Mouse (Mus musculus): Measurements from ENCODE around the gene Rps6ka2.

Gene Rps6ka2

GRCm38 (mm10) chr17:7219044-7219718 is 49.3 kb downstream of the Rps6ka2 start:
- no peak for DNase-seq (ENCODE audit: low spot score in 2 of 2)

DNA sequence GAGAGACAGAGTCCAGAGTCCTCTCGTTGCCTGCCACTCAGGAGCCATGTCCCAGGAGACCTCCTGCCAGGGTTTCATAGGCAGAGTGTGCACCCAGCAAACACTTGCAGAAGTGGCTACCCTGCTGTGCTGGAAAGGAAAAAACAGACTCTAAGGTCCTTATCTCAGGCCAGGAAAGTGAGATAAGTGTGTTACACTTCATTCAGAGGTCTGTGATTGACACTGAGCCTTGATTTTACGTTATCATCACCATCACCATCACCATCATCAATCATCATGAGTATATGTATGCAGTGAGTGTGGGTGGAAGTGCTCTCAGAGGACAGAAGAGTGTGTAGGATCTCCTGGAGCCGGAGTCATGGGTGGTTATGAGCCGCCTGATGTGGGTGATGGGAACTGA is 51.4 kb downstream of the Rps6ka2 start:
- DNase-seq (ENCODE audit: low spot score in 2 of 2): no peak

DNA sequence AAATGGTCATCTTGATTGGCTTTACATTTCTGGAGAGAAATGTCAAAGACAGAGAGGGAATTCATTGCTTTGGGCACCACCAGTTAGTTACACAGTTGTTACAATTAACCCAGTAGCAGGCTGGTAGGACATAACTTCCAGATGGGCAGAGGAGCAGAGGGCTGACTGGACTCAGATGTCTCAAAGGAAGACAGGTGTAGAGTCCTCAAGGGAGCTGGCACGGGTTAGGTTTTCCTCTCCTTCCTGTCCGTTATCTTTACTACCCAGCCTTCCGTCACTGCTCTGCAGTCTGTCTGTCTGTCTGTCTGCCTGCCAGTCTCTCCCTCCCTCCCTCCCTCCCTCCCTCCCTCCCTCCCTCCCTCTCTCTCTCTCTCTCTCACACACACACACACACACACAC is 52.3 kb downstream of the Rps6ka2 start:
- DNase-seq (ENCODE audit: low spot score in 2 of 2): no peak

- no peak for DNase-seq (ENCODE audit: low spot score in 2 of 2)
Measured at GRCm38 (mm10) chr17:7228545-7228944, 58.6 kb downstream of the Rps6ka2 start.

DNA sequence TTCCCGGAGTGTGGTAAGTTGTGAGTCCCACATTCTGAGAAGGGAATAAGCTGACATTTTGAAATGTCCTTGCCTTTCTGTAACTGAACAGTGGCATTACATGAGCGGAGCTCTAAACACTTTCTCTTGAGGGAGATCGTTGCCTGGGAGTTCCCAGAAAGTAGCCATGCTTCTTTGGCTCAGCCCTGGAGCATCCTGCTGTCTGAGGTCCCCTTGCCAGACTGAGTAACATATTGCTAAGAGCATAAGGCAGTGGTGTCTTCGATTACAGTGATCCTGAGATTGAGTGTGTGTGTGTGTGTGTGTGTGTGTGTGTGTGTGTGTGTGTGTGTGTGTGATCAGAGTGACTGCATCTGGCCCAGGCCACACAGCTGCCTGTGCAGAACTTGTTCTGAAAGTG is 61.4 kb downstream of the Rps6ka2 start:
- no peak for DNase-seq (ENCODE audit: low spot score in 2 of 2)

GRCm38 (mm10) chr17:7231790-7232189 is 61.9 kb downstream of the Rps6ka2 start:
- no peak for DNase-seq (ENCODE audit: low spot score in 2 of 2)

- no peak for DNase-seq (ENCODE audit: low spot score in 2 of 2)
Measured at GRCm38 (mm10) chr17:7232400-7232799, 62.5 kb downstream of the Rps6ka2 start.

GRCm38 (mm10) chr17:7233197-7233596 is 63.3 kb downstream of the Rps6ka2 start:
- no peak for DNase-seq (ENCODE audit: low spot score in 2 of 2)

DNA sequence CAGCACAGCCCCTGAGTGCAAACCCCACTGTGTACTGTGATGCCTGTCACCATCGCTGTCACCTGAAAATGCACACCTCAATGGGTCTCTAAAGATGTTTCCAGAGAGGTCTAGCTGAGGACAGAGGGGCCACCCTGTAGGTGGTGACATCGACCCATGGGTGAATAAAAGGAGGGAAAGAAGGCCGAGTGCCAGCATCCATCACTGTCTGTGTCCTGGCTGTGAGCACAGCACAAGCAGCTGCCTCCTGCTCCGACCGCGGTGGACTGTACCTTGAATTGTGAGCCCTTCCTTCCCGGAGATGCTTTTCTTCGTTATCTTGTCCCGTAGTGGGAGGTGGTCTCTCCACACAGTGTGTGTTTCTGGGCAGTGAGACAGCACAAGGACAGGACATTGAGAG is 67.8 kb downstream of the Rps6ka2 start:
- no peak for DNase-seq (ENCODE audit: low spot score in 2 of 2)

DNA sequence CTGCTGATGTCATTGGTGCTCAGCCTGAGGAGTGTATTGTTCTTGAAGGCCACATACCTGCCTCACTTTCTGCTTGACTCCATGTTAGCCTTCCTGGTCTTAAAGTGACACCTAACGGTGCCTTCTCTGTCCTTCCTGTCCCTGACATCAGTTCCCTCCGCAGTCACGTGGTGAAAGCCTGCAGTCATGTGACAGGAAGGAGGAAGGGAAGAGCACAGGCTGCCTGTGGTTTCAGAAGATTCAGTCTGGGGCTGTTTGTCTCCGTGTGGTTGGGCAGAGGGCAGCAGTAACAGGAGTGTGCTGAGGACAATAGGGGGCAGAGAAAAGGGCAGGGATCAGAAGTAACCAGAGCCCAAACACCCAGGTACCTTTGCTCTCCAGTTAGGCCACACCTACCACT is 68.9 kb downstream of the Rps6ka2 start:
- DNase-seq (ENCODE audit: low spot score in 2 of 2): no peak

GRCm38 (mm10) chr17:7240526-7240925 is 70.6 kb downstream of the Rps6ka2 start:
- DNase-seq (ENCODE audit: low spot score in 2 of 2): no peak

GRCm38 (mm10) chr17:7245078-7245477 is 75.2 kb downstream of the Rps6ka2 start:
- DNase-seq (ENCODE audit: low spot score in 2 of 2): no peak

GRCm38 (mm10) chr17:7246893-7247556 is 77.1 kb downstream of the Rps6ka2 start:
- DNase-seq (ENCODE audit: low spot score in 2 of 2): no peak

DNA sequence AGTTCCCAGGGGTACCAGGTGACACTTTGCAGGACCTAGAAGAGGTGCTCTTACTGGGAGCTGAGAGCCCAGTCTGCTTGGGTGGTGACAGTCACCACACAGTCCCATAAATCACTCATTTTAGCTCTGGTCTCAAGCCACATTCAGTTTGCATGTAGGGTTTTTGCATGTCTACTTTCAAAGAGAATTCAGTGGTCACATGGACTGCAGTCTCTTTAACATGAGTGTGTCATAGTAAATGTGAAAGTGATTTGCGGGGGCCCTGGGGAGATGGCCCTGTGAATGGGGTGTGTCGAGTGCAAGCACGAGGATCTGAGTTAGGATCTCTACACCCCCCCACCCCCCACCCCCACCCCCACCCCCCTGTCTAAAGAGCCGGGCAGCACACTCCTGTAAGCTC is 80.5 kb downstream of the Rps6ka2 start:
- no peak for DNase-seq (ENCODE audit: low spot score in 2 of 2)

- DNase-seq (ENCODE audit: low spot score in 2 of 2): no peak
Measured at GRCm38 (mm10) chr17:7257208-7257607, 87.3 kb downstream of the Rps6ka2 start.

DNA sequence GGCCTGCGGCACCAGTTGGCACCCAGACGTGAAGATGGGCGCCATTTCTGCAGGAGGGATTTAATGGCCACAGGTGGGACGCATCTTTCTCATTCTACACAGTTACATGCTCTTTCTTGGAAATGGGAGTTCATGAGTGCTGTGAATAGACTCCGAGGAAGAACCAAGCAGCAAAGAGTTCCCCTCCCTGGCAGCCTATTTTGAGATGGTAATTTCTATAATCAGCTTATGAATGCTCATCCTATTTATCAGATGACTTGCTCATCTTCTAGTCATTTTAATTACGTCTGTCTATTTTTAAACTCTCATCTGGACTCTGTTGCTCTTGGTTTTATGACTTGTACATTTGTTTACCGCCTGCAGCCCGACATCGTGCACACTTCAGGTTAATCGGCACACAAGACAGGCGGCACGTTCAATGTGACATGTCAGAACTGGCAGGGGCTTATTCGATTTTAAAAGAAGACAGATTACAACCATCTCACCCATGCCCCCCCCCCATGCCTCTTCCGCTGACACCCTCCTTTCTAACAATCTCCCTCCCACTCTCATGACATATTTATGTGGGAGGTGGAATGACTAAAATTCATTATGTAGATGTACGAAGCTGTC is 88.9 kb downstream of the Rps6ka2 start:
- DNase-seq (ENCODE audit: low spot score in 2 of 2): no peak

DNA sequence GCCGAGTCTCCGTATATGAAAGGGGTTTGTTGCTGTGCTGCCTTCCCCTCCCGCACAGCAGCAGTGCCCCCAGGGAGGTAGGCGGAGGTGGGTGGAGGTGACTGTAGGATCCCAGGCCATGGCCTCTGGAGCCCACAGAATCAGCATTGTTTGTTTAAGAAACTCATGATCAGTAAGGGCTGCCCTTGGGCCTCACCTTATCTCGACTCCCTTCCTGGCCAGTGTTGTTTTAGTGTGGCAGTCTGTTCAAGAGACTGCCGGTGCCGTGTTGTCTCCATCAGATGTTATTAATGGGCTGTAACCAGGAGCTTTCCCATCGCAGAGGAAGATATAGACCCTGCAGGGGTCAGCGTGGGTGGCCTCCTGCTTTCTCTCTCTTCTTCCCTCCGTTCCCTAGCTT is 90.4 kb downstream of the Rps6ka2 start:
- no peak for DNase-seq (ENCODE audit: low spot score in 2 of 2)

DNA sequence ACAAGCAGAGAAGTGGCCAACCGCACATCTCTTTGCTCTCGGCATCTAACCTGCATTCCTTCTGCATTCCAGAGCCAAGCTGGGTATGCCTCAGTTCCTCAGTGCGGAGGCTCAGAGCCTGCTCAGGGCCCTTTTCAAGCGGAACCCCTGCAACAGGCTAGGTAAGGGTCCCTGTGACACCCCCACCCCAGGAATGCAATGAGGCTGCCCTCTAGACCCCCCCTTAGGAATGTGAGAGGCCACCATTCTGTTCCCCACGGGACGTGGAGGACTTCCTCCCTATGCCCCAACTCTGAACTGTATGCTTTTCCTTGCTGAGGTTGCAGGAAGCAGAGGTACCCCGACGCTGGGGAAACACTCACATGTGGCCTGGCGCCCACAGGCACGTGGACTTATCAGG is 92.1 kb downstream of the Rps6ka2 start:
- DNase-seq (ENCODE audit: low spot score in 2 of 2): no peak

DNA sequence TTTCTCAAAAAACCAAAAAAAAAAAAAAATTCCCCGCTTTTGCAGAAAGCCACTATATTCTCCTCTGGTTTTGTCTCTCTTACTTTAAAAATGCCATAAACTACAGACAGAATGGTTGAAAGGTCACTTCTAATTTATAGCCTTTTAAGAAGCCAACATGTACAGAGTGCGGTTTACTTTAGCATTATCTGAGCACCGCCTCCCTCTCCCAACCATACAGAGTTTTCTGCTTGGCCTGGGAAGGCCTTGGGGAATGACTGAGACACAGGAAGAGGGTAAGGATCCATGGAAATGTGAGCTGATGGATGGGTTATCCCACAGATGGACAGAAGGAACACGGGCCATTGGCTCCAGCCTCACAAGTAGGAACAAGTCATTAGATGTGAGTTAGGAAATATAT is 92.7 kb downstream of the Rps6ka2 start:
- no peak for DNase-seq (ENCODE audit: low spot score in 2 of 2)

- no peak for DNase-seq (ENCODE audit: low spot score in 2 of 2)
Measured at GRCm38 (mm10) chr17:7264610-7265009, 94.7 kb downstream of the Rps6ka2 start.

GRCm38 (mm10) chr17:7265291-7265690 is 95.4 kb downstream of the Rps6ka2 start:
- DNase-seq (ENCODE audit: low spot score in 2 of 2): no peak

DNA sequence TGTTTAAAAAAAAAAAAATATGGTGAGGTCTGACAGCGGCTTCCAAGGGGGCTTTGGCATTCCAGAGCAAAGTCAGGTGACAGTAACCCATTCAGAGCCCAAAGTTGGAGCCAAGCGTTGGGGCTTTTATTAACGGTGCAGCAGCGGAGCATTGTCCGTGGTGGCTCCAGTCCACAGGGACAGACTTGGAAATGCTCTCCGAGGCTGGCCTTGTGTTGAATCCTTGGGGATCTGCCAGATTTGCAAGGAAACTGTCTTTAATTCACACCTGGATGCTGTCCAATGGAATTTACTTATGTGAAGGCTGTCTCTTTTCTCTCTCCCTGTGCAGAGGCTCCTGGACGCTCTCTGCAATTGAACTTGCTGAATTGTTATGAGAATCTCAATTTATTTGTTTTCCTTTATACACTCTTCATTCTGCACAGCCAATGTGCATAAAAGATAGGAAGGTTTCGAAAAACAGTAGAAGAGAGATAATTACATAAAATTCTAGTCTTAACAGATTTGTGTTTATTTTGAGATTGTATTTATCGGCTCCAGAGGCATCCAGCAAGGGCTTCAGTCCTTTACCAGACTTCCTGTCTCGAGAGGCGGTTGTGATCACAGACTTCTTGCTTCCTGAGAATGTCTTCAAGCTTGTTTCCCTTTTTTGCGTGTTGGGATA is 95.9 kb downstream of the Rps6ka2 start:
- no peak for DNase-seq (ENCODE audit: low spot score in 2 of 2)

DNA sequence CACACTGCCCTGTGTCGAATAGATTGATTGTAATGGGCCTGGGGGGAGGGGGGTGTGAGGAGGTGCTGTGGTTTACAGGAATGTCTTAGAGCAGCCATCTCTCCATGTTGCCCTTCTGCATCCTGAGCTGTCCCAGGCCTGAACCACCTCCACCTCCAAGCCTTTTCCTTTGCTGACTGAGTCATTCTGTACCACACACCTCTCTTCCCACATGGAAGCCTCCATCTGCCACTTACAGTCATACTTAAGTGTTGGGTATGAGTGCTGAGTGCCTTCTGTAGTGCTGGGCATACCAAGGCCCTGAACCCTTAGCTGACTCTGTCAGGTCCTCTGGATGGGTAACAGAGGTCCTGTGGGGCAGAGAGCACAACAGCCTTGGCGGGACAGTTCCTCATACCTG is 97.9 kb downstream of the Rps6ka2 start:
- DNase-seq (ENCODE audit: low spot score in 2 of 2): no peak
